Mouse (Mus musculus) kidney, adult 2 months (tissue): Measurements from ENCODE around the gene Ankrd36.

Experiments
- CTCF ChIP-seq: fragments of 200-500 bp; conservative IDR thresholded peaks from 2 replicates; pipeline ENCODE4 v1.5.1; 2011; ENCODE audit warnings: low read depth, mild to moderate bottlenecking, control low read depth, low read length, moderate library complexity, mixed read lengths; ENCODE audit not compliant: insufficient read depth, insufficient read length
- POLR2A ChIP-seq: fragments of 200-500 bp; IDR thresholded peaks from one replicate; pipeline ENCODE4 v1.6.1; 2011; ENCODE audit warnings: low read depth, low read length, control low read depth

GRCm38 (mm10) chr11:5568082-5568481 is 1.4 kb upstream of the Ankrd36 start:
- TF ChIP-seq POLR2A (no peak), CTCF (no peak)
